Mouse (Mus musculus): ENCODE data around the gene Ccdc58. TPM values are rescaled to one million over a fixed set of nuclear protein-coding genes. Genes with fewer than 3 reads are reported as not detected.
"Not testable (repeated sequence)": the region's sequence is repeated elsewhere in the genome, so short reads cannot be mapped to it uniquely, and the experiment has no call there.

Ccdc58 gene
- total RNA-seq, 2 experiments from 2014 or later = 14.3 to 19.4 TPM

DNA sequence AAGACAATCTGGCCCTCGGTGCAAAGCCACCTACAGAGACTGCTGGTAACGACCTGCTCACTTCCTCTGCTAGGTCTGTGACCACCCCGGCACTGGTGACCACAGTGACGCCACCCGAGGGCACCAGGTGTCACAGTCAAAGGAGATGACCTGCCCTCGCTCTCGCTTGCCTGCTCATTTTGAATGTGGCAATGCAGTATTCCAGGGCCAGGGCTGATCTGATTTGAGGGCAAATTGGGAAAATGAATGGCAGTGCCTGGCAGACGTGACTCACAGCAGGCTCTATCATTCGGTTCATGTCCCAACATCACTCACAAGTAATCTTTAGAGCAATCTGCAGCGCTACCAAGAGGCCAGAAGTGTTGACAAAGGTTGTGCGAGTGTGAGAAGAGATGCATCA, 15.1 kb upstream of the Ccdc58 start:
- intact Hi-C loops (cut with DNase I) = no loop called here
- Histone ChIP-seq H3K27ac (no peak overlapping the region), H3K4me3 (no peak overlapping the region)
- TF ChIP-seq CTCF (IDR thresholded peaks at IDR 0.05) = no peak
- no peak for DNase-seq (ENCODE audit: extremely low spot score in 1 of 2, low spot score in 2 of 2)

DNA sequence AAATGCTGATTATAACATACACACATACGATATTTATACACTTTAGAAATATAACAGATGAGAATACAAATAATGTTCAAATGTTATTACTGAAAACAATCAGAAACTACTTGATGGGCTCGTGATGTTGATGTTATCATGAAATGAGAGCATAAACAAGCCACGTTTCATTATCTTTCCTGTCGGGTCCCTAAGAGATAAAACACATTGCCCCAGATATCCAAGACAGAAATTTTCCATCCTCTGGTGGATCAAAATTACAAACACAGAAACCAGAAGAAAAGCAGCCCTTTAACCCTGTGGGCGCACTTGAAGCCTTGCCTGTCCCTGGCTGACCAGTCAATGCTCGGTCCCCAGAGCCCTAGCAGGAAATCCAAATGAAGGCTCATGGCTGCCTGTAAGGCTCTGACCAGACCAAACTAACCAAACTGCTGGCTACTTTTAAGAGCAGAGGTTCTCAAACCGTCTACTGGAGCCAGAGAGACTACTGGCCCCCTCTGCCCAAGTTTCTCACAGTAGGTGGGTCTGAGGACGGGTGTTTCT, 13.5 kb upstream of the Ccdc58 start:
- no peak for DNase-seq (ENCODE audit: extremely low spot score in 1 of 2, low spot score in 2 of 2)

DNA sequence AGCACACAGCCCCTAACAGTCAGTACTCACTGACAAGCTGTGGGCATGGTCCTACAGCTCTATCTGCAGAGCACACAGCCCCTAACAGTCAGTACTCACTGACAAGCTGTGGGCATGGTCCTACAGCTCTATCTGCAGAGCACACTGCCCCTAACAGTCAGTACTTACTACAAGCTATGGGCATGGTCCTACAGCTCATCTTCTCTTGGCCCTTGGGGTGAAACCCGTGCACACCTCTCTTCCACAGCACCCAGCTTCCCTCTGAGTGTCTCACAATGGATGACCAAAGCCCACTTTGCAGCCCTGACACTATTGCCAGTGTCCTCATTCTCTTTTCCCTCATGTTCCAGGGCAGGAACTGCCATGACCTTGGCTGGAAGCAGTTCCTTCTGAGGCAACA, 9.0 kb upstream of the Ccdc58 start:
- DNase-seq (ENCODE audit: extremely low spot score in 1 of 2, low spot score in 2 of 2); H3K27ac ChIP-seq; intact Hi-C loops (cut with DNase I); H3K4me3 ChIP-seq: not testable (repeated sequence)

More for the DNA sequence above, 13.5 kb upstream of the Ccdc58 start:
- Histone ChIP-seq H3K4me3 (no peak overlapping the region), H3K27ac (no peak overlapping the region)
- TF ChIP-seq CTCF (IDR thresholded peaks at IDR 0.05) = no peak
- intact Hi-C loops (cut with DNase I) = no loop called here

DNA sequence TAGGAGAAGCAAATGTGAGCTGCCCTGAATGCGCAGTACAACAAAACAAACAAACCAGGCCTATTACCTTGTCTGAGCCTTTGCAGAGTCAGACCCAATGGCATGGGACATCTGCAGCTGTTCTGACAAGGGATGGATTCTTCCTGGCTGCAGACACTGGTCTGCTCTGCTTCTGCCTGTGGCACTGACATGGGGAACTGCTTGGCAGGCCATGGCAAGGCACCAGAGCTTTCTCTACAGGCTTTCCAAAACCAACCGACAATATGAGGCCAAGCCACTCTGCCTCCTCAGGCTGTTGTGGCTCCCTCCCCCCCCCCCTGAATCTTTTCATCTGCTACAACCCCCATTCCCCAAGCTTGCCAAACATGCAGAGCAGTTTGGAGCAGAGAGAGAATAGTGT, 8.2 kb upstream of the Ccdc58 start:
- no peak for DNase-seq (ENCODE audit: extremely low spot score in 1 of 2, low spot score in 2 of 2)
- intact Hi-C loops (cut with DNase I) = no loop called here
- H3K27ac ChIP-seq = no peak overlapping the region
- TF ChIP-seq CTCF (IDR thresholded peaks at IDR 0.05) = no peak
- no peak overlapping the region for H3K4me3 ChIP-seq

DNA sequence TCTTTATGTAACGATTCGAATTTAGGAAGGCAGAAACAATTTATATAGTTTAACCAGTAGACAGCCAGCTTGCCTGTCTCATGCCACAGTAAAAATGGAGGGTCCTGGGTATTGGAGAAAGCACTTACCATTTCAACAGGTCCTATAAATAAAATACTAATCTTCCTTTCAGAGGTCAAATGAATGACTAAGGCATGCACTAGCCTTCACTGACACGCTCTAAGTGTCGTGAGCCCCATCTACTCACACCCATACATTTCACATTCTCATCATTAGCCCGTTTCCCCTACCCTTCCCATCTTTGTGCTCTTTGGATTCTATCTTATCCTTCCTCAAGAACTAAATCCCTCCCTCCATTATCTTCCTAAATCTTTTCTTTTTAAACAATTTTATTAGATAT, 6.6 kb upstream of the Ccdc58 start:
- H3K27ac ChIP-seq = no peak overlapping the region
- no peak for TF ChIP-seq CTCF (IDR thresholded peaks at IDR 0.05)
- no peak for DNase-seq (ENCODE audit: extremely low spot score in 1 of 2, low spot score in 2 of 2)
- no peak overlapping the region for H3K4me3 ChIP-seq
- intact Hi-C loops (cut with DNase I) = no loop called here

DNA sequence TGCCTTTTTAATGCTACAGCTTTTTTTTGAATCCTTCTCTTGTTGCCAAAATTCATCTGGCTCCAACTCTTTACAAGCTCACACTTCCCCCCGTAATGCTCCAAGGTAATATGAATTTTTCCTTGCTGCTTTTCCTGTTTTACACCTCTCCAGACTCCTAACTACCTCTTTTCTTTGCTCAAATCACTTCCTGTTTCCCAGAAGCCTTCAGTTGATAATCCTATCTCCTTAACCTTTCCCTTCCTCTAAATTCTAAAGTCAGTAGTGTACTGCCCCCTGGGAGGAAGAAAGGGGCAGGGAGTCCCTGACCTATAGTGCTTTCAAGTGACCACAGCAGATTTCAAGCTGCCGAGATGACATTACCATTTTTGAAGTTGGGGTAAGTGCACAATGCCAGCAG, 3.8 kb upstream of the Ccdc58 start:
- no peak overlapping the region for H3K4me3 ChIP-seq

DNA sequence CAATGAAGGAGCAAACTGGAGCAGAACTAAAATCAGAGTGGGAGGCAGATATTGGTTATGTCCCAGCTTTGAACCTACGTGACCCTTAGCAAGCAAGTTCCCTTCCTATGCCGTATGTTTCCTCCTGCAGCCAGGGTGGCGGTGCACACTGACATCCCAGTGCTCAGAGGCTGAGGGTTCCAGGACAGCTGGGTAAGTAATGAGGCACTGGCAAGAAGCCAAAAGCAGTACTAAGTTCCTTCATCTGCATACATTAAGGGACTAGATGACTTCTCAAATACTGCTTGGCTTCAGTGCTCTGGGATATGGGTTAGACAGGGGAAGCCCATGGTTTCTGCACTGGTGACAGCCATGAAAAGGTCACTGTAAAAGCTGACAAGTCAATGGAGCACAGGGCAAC, 3.1 kb upstream of the Ccdc58 start:
- intact Hi-C loops (cut with DNase I) = no loop called here
- no peak overlapping the region for H3K27ac ChIP-seq
- DNase-seq (ENCODE audit: extremely low spot score in 1 of 2, low spot score in 2 of 2) = no peak
- no peak overlapping the region for H3K4me3 ChIP-seq
- TF ChIP-seq CTCF (IDR thresholded peaks at IDR 0.05) = no peak

More for the DNA sequence above, 3.8 kb upstream of the Ccdc58 start:
- intact Hi-C loops (cut with DNase I) = no loop called here
- H3K27ac ChIP-seq = no peak overlapping the region
- no peak for DNase-seq (ENCODE audit: extremely low spot score in 1 of 2, low spot score in 2 of 2)
- no peak for TF ChIP-seq CTCF (IDR thresholded peaks at IDR 0.05)

DNA sequence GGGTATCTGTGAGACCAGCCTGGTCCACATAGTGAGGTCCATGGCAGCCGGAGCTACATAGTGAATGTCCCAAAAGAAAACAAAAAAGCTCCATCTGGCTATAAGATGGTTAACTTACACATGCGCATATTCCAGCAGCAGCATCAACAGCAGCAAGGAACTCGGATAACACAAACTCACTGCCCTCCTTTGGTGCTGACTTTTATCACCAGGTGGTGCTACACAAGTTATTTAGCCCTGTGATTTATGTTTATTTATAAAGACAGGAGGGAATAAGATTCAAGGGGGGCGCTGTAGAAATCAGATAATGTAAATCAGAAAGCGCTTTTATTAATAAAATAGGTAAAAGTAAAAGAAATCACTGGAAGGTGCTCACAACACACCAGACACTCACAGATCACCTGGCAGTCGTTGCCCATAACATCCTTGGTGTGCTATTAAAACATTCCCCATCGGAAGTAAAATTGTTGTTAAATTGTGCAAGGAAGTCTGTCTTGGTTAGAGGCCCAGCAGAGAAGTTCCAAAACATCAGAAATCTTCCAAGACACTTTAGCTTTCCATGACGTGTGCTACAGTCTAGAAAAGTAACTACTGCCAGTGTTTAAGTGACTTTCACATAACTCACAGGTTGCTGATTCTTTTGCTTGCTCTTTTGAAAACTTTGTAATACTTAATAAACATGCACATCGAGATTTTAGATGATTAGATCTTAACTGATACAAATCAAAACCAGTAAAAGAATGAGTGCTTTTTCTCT, 1.5 kb upstream of the Ccdc58 start:
- Histone ChIP-seq H3K4me3 (peak overlapping the region; percentile 61; the same call in 1 of the 2 replicates), H3K27ac (no peak overlapping the region)
- DNase-seq (ENCODE audit: extremely low spot score in 1 of 2, low spot score in 2 of 2) = no peak
- TF ChIP-seq CTCF (IDR thresholded peaks at IDR 0.05) = peak; percentile 5
- intact Hi-C loops (cut with DNase I) = loop anchor here (2.0 to 5.0 kb wide), 3 partner anchors 27 to 757 kb away; partner anchors contain the start of gene Iqcb1

DNA sequence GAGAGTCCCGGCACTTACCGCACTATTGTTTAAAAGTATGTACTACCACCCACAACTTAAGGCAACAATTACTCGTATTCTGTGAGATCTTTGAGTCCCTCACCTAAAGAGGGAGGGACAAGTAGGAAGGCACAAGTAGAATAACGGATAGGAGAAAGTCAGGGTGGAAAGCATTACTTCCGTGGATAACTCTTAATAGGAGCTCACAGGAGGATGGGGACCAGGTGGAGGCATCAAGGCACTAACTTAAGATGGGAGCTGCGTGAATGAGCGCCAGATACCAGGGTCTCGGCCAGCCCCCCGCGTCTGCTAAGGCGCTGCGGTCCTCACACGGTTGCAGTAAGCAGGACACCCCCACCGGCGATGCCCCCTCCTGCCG, 425 bp upstream of the Ccdc58 start:
- peak overlapping the region; percentile 61 for H3K4me3 ChIP-seq
- no peak for TF ChIP-seq CTCF (IDR thresholded peaks at IDR 0.05)
- no peak for DNase-seq (ENCODE audit: extremely low spot score in 1 of 2, low spot score in 2 of 2)
- intact Hi-C loops (cut with DNase I) = loop anchor here (2.0 to 5.0 kb wide), 3 partner anchors 28 to 756 kb away; partner anchors contain the start of gene Iqcb1
- H3K27ac ChIP-seq = peak overlapping the region; percentile 100

DNA sequence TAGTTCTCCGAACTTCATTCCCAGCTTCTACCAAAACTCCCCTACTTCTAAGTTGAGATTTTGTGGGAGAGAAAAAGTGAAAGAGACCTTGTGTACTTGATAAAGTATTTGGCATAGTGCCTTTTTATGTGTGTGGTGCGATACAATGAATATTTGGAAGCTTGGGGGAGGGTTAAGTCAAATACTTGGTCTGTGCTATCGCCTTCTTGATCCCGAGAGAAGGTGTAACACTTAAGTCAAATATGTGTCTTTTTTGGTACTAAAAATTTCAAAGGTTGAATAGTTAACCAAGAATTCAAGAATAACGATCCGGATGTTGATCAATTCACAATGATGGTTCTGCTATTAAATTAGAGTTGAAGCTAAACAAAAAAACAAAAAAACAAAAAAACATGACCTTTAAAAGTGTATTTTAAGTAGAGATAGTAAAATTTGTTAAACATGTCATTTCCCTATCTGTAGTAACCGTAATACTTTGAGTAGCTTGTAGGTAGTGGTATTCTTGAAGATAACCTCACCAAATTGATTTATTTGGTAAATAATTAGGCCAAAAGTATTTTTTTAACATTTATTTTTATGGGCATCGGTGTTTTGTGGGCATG, 1.0 kb downstream of the Ccdc58 start:
- DNase-seq (ENCODE audit: extremely low spot score in 1 of 2, low spot score in 2 of 2) = no peak
- Histone ChIP-seq H3K4me3 (peak overlapping the region; percentile 61), H3K27ac (peak overlapping the region; percentile 100)
- intact Hi-C loops (cut with DNase I) = loop anchor here (5.0 kb wide), 1 partner anchor 755 kb away; the partner anchor contains the start of gene Iqcb1
- no peak for TF ChIP-seq CTCF (IDR thresholded peaks at IDR 0.05)

DNA sequence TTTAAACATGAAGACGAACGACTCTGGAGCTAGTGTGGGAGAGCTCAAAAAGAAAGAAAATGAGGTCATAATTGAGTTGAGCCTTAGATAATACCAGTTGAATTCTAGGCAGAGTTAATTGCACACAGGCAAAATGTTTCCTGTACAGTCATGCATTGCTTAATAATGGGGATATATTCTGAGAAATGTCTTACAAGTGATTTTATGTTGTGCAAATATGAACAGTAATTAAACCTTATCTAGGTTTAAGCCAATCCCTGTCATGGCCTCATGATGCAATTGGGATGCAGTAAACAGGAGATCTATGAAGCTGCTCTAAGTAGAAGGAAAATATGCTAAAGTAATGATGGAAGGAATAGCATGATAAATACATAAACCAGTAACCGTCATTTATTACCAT, 3.3 kb downstream of the Ccdc58 start:
- Histone ChIP-seq H3K27ac (no peak overlapping the region), H3K4me3 (no peak overlapping the region)
- no peak for DNase-seq (ENCODE audit: extremely low spot score in 1 of 2, low spot score in 2 of 2)
- intact Hi-C loops (cut with DNase I) = loop anchor here (5.0 kb wide), 1 partner anchor 753 kb away; the partner anchor contains the start of gene Iqcb1
- TF ChIP-seq CTCF (IDR thresholded peaks at IDR 0.05) = no peak

DNA sequence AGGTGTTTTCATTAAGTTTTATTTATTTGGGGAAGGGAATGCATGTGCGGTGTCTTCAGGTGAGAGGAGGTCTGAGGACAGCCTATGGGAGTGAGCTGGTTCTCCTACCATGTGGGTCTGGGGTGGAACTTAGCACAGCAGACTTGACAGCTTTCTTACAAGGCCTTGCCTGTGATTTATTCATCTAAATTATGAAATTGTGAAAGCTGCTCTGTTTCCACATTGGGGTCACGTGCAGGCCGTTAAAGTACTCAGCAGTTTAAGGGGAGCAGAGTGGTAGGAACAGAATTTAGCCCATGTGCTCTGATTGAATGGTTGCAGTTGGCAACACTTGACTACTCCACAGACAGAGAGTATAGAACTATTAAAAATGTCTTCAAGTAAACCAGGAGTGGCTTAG, 8.4 kb downstream of the Ccdc58 start:
- no peak for DNase-seq (ENCODE audit: extremely low spot score in 1 of 2, low spot score in 2 of 2)
- intact Hi-C loops (cut with DNase I) = no loop called here
- no peak overlapping the region for H3K27ac ChIP-seq
- H3K4me3 ChIP-seq = no peak overlapping the region
- no peak for TF ChIP-seq CTCF (IDR thresholded peaks at IDR 0.05)
